Mouse (Mus musculus) brain, embryonic 18.5 days (tissue): Measurements from ENCODE around the gene Serpina1b.
"Not testable (repeated sequence)": the region's sequence is repeated elsewhere in the genome, so short reads cannot be mapped to it uniquely, and the experiment has no call there.

ENCODE experiments used
- DNase-seq: peaks from one replicate; pipeline ENCODE4 v3.0.0-alpha.2; 2012; ENCODE audit warnings: low read depth, low spot score

The Serpina1b gene

GRCm38 (mm10) chr12:103700144-103700750 is 129.9 kb downstream of the Serpina1b start:
- DNase-seq, result no peak

GRCm38 (mm10) chr12:103695429-103695828 is 134.7 kb downstream of the Serpina1b start, which contains the start of gene Serpina1f:
Gene Serpina1f (minus strand): TSS chr12:103695529.
- DNase-seq, result no peak

DNA sequence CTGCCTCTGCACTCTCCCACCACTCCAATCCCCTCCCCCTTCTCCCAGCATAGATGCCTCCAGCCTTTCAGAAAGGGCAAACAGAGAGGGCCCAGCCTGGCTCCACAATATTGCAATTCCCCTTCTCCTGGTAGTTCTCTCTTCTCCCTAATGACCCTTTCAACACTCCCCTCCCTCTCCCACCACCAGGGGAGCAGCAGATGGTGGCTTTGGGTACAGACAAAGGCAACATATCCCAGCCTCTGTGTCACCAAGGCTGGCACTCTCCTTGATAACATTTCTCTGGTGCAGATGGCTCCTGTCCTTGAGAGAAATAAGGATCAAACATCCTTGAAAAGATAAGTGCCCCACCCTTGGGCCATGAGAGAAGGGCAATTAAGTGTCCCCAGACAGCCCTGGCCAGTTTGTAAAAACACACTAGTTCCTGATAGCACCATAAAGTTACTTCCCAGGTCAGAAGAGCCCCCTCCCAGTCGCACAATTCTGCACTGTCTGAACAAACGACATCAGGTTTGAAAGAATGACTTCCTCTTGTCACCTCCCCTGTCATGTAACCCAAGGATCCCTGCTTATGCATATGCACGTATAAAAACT is 141.9 kb downstream of the Serpina1b start:
- DNase-seq, result no peak

GRCm38 (mm10) chr12:103687021-103687420 is 143.2 kb downstream of the Serpina1b start:
- no peak for DNase-seq

GRCm38 (mm10) chr12:103686050-103686449 is 144.1 kb downstream of the Serpina1b start:
- DNase-seq, result no peak

- no peak for DNase-seq
Measured at GRCm38 (mm10) chr12:103685386-103685785, 144.8 kb downstream of the Serpina1b start.

DNA sequence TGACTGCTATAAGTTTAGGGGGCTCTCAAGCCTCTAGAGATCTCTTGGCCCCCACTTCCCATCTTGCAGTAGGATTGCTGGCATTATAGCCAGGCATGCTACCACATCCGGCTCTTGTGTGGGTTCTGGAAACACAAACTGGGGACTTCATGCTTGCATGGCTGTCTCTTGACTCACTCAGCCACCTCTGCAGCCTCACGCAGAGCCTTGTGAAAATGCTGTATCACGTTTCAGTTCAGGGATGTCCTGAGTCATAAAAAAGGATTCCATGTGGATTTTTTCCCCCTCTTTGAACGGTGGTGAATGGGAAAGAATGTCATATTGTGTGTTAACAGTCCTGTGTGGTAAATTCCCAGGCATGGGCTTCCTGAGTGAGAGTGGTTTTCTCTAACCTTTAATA is 146.4 kb downstream of the Serpina1b start:
- no peak for DNase-seq

DNA sequence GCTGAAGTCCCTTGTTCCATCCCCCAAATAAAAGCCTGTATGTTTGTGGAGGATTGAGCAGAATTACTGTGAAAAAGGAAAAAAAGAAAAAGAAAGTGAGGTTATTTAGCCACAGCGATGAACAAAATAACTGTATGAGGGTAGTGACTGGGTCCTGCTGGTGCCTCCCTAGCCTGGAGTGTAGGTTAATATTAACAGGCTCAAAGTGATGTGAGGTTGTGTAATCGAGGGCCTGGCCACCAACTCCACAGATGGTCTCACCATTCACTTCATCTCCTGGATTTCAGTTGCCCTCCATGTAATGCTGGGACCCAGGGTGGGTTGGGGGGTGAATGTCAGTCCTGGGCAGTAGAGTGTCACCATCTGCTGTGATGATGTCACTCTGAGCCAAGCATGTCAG is 148.4 kb downstream of the Serpina1b start:
- DNase-seq, result no peak

- no peak for DNase-seq
Measured at GRCm38 (mm10) chr12:103681169-103681568, 149.0 kb downstream of the Serpina1b start.

- not testable (repeated sequence) for DNase-seq
Measured at GRCm38 (mm10) chr12:103679853-103680252, 150.3 kb downstream of the Serpina1b start.
